Comparison of ENCODE assay signal across 7 mouse cellular contexts in genomic region chr12:80132250-80133003, GRCm38 (mm10). TPM values are rescaled to one million over a fixed set of nuclear protein-coding genes. Genes with fewer than 3 reads are reported as not detected.
A peak's percentile ranks its signal among the peaks of the same experiment; 100 is the strongest.
DNase-seq lines count a peak whose midpoint lies in the region; ATAC-seq lines count a peak whose summit lies in the region.

No protein-coding gene starts in this region.

- peak overlapping the region; percentile 73 for H3K4me2 ChIP-seq in intestine, embryonic 16.5 days (ENCODE audit: low read depth, low read length)
- peak overlapping the region; percentile 79 for H3K4me2 ChIP-seq in limb, embryonic 13.5 days (replicated peaks)
- H3K4me2 ChIP-seq in midbrain, embryonic 14.5 days (ENCODE audit: low read length): peak overlapping the region; percentile 77

- peaks cover 33% of the 10 kb centered on the region for H3K4me1 ChIP-seq in intestine, embryonic 16.5 days (ENCODE audit: control insufficient read depth, insufficient read depth, low read length)
- H3K4me1 ChIP-seq in limb, embryonic 13.5 days: peaks cover 52% of the 10 kb centered on the region
- peaks cover 24% of the 10 kb centered on the region for H3K4me1 ChIP-seq in midbrain, embryonic 14.5 days (ENCODE audit: control insufficient read depth, insufficient read depth, low read length)

- peak overlapping the region; percentile 66 for H3K4me3 ChIP-seq in intestine, embryonic 16.5 days (ENCODE audit: low read length)
- H3K4me3 ChIP-seq in limb, embryonic 13.5 days: peak overlapping the region; percentile 59
- H3K4me3 ChIP-seq in midbrain, embryonic 14.5 days (replicated peaks; ENCODE audit: low read depth, low read length): peak overlapping the region; percentile 66

- WGBS in intestine, embryonic 16.5 days: under 1% methylated on average over 66 of the region's 66 CpGs
- under 1% methylated on average over 65 of the region's 66 CpGs for WGBS in limb, embryonic 13.5 days
- 1% methylated on average over 66 of the region's 66 CpGs for WGBS in midbrain, embryonic 14.5 days

- H3K36me3 ChIP-seq in intestine, embryonic 16.5 days (ENCODE audit: control insufficient read depth, insufficient read depth, low read length): no peaks in the 10 kb centered on the region
- peaks cover 3% of the 10 kb centered on the region for H3K36me3 ChIP-seq in limb, embryonic 13.5 days
- no peaks in the 10 kb centered on the region for H3K36me3 ChIP-seq in midbrain, embryonic 14.5 days (ENCODE audit: control insufficient read depth, insufficient read depth, low read length)

- peak overlapping the region; percentile 98 for H3K27ac ChIP-seq in intestine, embryonic 16.5 days (ENCODE audit: low read length)
- H3K27ac ChIP-seq in limb, embryonic 13.5 days: peak overlapping the region; percentile 97
- H3K27ac ChIP-seq in midbrain, embryonic 14.5 days (replicated peaks; ENCODE audit: low read depth, low read length): peak overlapping the region; percentile 98

- no peaks in the 10 kb centered on the region for H3K27me3 ChIP-seq in intestine, embryonic 16.5 days (replicated peaks; ENCODE audit: control insufficient read depth, insufficient read depth, low read length)
- no peaks in the 10 kb centered on the region for H3K27me3 ChIP-seq in limb, embryonic 13.5 days
- no peaks in the 10 kb centered on the region for H3K27me3 ChIP-seq in midbrain, embryonic 14.5 days (ENCODE audit: control insufficient read depth, insufficient read depth, low read length)

- DNase-seq in adrenal gland, adult 2 months: peak; percentile 96
- DNase-seq in embryo, embryonic 10.5 days (ENCODE audit: low spot score): peak; percentile 94
- peak; percentile 84 to 92 for DNase-seq in gastrocnemius, postnatal 4 days (ENCODE audit: low spot score in 2 of 2)
- DNase-seq in midbrain, embryonic 14.5 days: peak; percentile 94
- DNase-seq in spleen, adult 18-20 months: peak; percentile 78 to 81

- H3K9ac ChIP-seq in intestine, embryonic 16.5 days (ENCODE audit: low read depth, low read length): peak overlapping the region; percentile 95
- peak overlapping the region; percentile 92 for H3K9ac ChIP-seq in limb, embryonic 13.5 days
- H3K9ac ChIP-seq in midbrain, embryonic 14.5 days (replicated peaks; ENCODE audit: low read length): peak overlapping the region; percentile 97

- no peaks in the 10 kb centered on the region for H3K9me3 ChIP-seq in intestine, embryonic 16.5 days (ENCODE audit: control insufficient read depth, low read length)
- H3K9me3 ChIP-seq in limb, embryonic 13.5 days: no peaks in the 10 kb centered on the region
- H3K9me3 ChIP-seq in midbrain, embryonic 14.5 days (ENCODE audit: control insufficient read depth, low read length): no peaks in the 10 kb centered on the region

- peak; percentile 83 for ATAC-seq in intestine, embryonic 16.5 days
- ATAC-seq in limb, embryonic 13.5 days (ENCODE audit: low FRiP score, low read depth): peak; percentile 86
- ATAC-seq in midbrain, embryonic 14.5 days (ENCODE audit: low FRiP score, low TSS enrichment): peak; percentile 88

RNA-seq across cellular contexts. Expression of gene Zfp36l1, which starts 19.6 kb away (rescaled TPM):
- total RNA-seq in adrenal gland, adult 2 months (2021): 100 to 1,000 TPM; 191 to 215 TPM
- 458 and 470 TPM in 2 replicates for polyA plus RNA-seq in adrenal gland, adult 2 months (2012; rRNA removed)
- 100 to 1,000 TPM; 132 to 157 TPM for total RNA-seq in gastrocnemius, postnatal 4 days (2021)
- polyA plus RNA-seq in intestine, embryonic 16.5 days (2015; fragmentation: Nextera tagmentation; extraction: Ambion mirVana): 79.7 and 89.1 TPM in 2 replicates
- 134 and 146 TPM in 2 replicates for polyA plus RNA-seq in limb, embryonic 13.5 days (2015; fragmentation: Nextera tagmentation; extraction: Ambion mirVana)
- 32.3 and 52.3 TPM in 2 replicates for polyA plus RNA-seq in midbrain, embryonic 14.5 days (2014; fragmentation: Nextera tagmentation; extraction: Ambion mirVana)

Comparison
In these comparisons a context has a peak if more than half of its experiments do, and no peak if none do; other contexts are left out.
1. Peak in every context shown above with its lines: DNase-seq, ATAC-seq, H3K4me3 ChIP-seq and H3K27ac ChIP-seq.